Mouse (Mus musculus) hematopoietic stem cell, adult 5-6 weeks (primary cell): ENCODE results near the gene Slc25a33. TPM values are rescaled to one million over a fixed set of nuclear protein-coding genes. Genes with fewer than 3 reads are reported as not detected.
A peak's percentile ranks its signal among the peaks of the same experiment; 100 is the strongest.

Source experiments
- ATAC-seq, 2 experiments: fragments of 125-278 bp in 1 of 2; replicated peaks in 1 of 2; 2 replicates each; pipeline ENCODE4 v1.8.0; 2016 to 2017; ENCODE audit warnings: inconsistent platforms in 2 of 2, mild to moderate bottlenecking in 2 of 2, moderate number of reproducible peaks in 2 of 2, low read depth in 1 of 2, moderate TSS enrichment in 1 of 2; ENCODE audit not compliant: low FRiP score in 2 of 2, poor library complexity in 2 of 2, severe bottlenecking in 2 of 2, insufficient read depth in 1 of 2, low TSS enrichment in 1 of 2
- total RNA-seq: library from RNA; stranded (forward); fragments of 172-1452, 232-1000 nt; gene quantifications from 2 replicates; pipeline ENCODE4 v1.2.3, GENCODE M21; 2017

Slc25a33 gene
- total RNA-seq, 1 experiment from 2014 or later: 11.2 TPM

- ATAC-seq: no peak
Observed at GRCm38 (mm10) chr4:149798116-149798515, 24.0 kb upstream of the Slc25a33 start.

DNA sequence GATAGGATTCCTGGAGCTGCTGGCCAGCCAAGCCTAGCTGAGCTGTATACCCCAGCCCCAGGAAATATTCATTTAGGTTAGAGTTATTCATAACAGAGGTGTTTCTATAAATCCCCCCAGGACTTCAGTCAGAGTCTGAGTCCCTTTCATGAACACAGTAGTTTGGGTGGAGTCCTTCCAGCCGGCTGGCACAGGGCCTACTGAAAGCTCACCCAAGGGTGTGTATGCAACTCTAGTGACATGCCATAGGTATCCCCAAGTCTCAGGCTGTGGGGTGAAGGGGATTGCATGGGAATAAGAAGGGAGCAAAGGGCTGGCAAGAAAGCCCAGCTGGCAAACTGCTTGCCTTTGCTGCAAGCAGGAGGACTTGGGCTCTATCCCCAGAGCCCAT lies 23.1 kb upstream of the Slc25a33 start:
- ATAC-seq: no peak

GRCm38 (mm10) chr4:149796567-149797219 lies 22.6 kb upstream of the Slc25a33 start:
- no peak for ATAC-seq

- no peak for ATAC-seq
Observed at GRCm38 (mm10) chr4:149794966-149795477, 20.9 kb upstream of the Slc25a33 start.

DNA sequence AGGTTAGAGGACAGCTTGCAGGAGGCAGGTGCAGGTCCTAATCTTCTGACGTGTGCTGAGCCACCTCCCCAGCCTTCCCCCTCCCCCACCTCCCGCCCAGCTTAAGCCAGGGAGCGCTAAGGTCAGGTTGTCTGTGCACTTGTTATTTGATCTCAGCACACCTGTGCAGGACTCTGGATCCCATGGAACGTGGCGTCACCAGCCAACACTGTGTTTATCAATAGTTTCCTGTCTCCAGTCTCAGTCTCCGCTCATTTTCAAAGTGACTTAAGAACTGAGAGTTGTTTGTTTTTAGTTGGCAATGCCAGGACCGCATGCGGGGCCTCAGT lies 19.9 kb upstream of the Slc25a33 start:
- ATAC-seq: no peak

DNA sequence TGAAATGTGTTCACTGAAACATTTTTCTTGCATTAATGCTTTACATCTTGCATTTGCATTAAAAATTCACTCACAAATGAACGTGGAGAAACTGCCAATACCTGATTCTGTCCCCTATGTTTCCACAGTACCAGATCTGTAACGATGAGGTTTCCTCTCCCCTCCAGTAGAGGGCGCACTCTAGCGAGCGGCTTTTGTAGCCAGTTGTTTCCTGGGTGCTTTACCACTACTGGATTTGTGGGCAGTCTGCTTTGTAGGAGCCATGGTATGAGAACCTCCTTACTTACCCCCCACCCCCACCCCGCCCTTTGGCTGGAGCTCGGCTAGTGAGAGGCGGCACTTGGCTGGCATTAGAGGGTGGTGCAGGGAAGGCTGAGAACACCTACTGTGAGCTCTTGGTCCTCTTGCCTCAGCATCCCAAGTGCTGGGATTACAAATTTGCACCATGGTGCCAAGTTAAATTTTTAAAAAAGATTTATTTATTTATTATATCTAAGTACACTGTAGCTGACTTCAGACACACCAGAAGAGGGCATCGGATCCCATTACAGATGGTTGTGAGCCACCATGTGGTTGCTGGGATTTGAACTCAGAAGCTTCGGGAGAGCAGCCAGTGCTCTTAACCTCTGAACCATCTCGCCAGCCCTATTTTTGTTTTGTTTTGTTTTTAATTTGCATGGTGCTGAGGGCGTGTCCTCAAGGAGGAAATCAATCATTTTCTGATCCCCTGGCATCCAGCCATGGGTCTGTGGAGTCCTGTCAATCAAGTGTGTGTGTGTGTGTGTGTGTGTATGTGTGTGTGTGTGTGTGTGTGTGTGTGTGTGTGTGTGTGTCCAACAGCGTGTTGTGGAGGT lies 19.3 kb upstream of the Slc25a33 start:
- ATAC-seq: no peak

DNA sequence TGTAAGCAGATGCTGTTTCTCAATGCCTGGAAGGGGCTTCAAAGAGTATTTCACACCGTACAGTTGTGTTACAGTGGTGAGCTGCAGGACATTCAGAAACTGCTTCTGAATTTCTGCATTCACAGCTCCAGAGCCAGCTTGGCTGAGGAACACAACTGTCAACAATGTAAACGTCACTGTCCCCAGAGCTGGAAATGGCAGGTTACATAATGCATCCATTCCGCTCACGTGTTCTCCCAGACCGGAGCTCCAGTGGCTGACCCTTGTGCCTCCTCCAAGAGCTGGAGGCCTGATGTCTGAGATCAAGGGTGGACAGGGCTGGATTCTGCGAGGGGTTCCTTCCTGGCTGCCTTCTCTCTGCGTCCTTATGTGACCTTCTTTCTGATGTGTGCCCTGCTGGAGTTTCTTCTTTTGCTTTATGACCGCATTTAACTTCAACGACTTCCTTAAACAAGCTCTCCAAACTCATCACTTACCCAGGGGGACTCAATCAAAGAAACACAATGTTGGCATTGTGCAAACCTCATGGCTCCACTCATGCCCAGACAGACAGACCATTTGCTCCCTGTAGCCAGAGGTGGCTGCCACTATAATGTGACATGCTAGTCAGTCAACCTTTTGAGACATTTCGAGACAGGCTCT lies 18.2 kb upstream of the Slc25a33 start:
- peak; percentile 59 to 66 for ATAC-seq

GRCm38 (mm10) chr4:149791470-149791869 lies 17.4 kb upstream of the Slc25a33 start:
- ATAC-seq: no peak

DNA sequence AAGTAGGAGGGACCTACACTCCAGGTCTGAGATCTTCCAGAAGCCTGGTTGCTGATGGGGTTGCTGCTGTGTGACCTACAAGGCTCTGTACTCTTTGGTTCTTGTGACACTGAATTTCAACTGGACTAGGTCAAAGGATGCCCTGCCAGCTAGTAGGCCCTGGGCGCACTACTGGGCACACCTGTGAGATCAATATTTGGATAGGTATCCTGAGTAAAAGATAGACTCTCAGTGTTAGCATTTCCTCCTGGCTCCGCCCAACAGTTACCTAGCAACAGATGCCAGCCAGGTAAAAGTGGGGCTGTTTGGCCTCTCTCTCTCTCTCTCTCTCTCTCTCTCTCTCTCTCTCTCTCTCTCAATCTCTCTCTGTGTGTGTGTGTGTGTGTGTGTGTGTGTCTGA lies 16.9 kb upstream of the Slc25a33 start:
- ATAC-seq: no peak

DNA sequence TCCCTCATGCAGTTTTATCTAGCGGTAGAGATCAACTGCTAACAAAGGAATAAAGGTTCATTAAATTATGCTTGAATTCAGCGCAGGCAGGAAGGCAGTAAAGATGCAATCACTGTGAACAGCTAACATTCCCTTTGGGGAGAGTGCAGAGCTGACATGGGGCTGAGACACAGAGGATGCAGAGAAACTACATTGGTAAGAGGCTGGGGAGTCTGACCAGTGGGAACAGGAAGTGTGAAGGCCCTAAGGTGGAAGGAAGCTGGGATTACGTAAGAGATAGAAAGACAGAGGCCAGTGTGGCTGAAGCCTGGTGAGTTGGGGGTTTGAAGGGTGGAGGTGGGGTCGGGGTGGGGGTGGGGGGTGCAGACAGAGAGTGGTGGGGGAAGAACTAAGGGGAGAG lies 16.5 kb upstream of the Slc25a33 start:
- ATAC-seq: peak; percentile 42 to 51; a peak in 3 of 4 replicates

GRCm38 (mm10) chr4:149789421-149790194 lies 15.5 kb upstream of the Slc25a33 start:
- peak in 1 of 2 experiments; percentile 19; a peak in 1 of 4 replicates for ATAC-seq

GRCm38 (mm10) chr4:149784901-149785300 lies 10.8 kb upstream of the Slc25a33 start:
- no peak for ATAC-seq

- ATAC-seq: no peak
Observed at GRCm38 (mm10) chr4:149784371-149784770, 10.3 kb upstream of the Slc25a33 start.

DNA sequence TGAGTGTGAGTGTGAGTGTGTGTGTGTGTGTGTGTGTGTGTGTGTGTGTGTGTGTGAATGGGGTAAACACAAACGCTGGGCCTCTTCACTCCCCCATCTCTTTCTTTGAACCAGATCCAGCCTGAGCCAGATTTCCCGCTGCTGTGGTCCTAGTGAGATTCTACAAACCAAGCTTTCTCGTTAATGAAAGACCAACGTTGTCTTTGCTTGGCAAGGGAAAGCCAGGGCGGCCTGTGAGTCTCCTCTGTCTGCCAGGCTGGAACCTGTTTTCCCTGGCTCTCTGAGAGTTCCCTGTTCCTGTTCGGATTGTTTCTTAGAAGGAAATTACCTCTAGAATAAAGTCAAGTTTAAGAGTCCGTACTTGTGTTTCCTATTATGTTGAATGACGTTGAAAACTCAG lies 8.9 kb upstream of the Slc25a33 start:
- no peak for ATAC-seq

DNA sequence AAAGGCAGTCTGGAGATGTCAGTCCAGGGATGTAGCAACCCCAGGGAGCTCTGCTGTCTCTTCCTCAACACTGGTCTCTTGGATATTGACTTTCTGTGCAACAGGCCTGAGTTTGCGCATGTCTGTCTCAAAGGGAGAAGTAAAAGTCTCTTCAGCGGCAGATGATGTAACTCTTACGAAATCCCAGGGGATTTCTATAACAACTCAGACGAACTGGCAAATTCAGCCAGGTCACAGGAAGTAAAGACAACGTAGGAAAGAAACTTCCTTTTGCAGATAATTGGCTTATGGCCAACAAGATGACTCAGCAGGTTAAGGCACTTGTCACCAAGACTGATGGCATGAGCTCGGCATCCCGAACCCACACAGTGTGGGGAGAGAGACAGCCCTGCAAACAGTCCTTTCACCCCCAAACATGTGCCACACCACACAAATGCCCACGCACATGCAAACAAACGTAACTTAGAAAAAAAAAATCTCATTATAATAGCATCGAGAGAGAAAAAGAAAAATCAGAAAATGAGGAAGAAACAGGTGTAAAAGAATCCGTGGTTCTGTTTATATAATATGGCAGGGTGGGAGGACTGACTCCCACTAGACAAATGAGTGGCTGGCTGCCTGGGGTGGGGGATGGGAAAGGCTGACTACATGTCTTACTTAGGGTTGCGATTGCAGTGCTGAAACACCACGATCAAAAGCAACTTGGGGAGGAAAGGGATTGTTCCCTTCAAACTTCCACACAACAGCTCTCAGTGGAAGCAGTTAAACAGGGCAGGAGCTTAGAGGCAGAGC lies 6.7 kb upstream of the Slc25a33 start:
- ATAC-seq: peak; percentile 73 to 80

DNA sequence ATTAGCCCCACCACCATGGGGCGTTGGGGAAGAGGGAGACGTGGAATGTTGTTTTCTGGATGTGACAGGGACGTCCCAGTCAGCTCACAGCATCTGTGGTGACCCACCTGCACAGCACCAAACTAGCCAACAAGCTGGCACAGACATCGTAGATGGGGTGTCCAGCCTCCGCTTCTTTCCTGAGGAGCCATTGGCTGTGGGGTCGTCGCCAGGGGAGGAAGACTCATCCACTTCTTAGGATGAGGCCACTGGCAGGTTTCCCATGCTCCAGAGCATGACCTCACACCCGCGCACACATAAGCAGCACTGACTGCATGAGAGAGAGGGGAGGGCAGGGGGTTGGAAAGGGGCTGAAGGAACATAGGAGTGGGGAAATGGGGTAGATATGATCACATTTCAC lies 5.9 kb upstream of the Slc25a33 start:
- no peak for ATAC-seq

- ATAC-seq: no peak
Observed at GRCm38 (mm10) chr4:149777126-149777525, 3.0 kb upstream of the Slc25a33 start.
